Mouse (Mus musculus) CH12.LX (cell line): ENCODE results near the gene Cdhr4. TPM values are rescaled to one million over a fixed set of nuclear protein-coding genes. Genes with fewer than 3 reads are reported as not detected.
"Not testable (repeated sequence)": the region's sequence is repeated elsewhere in the genome, so short reads cannot be mapped to it uniquely, and the experiment has no call there.

Experiments used
- DNase-seq: peaks from one replicate; pipeline ENCODE4 v3.0.0-alpha.2; 2013; ENCODE audit errors: extremely low read depth
- H3K27ac ChIP-seq: 2 replicates; pipeline ENCODE4 v1.5.1; 2012; ENCODE audit warnings: low read depth, mild to moderate bottlenecking, control low read depth, moderate library complexity; ENCODE audit not compliant: insufficient read depth
- H3K27me3 ChIP-seq: replicated peaks from 2 replicates; pipeline ENCODE3; 2012; ENCODE audit warnings: inconsistent platforms
- H3K36me3 ChIP-seq, 2 experiments: replicated peaks in 1 of 2; 2 replicates each; pipeline versions ENCODE3 to v1.6.1; 2012; ENCODE audit warnings: inconsistent platforms in 1 of 2, low read length in 1 of 2, mild to moderate bottlenecking in 1 of 2, mixed read lengths in 1 of 2, moderate library complexity in 1 of 2; ENCODE audit not compliant: control insufficient read depth in 1 of 2, insufficient read depth in 1 of 2
- H3K4me1 ChIP-seq, 2 experiments: 2 replicates each; pipeline ENCODE4 v1.6.1; 2012; ENCODE audit warnings: inconsistent platforms in 1 of 2, moderate library complexity in 1 of 2; ENCODE audit not compliant: insufficient read depth in 2 of 2, control insufficient read depth in 1 of 2
- H3K4me2 ChIP-seq: 2 replicates; pipeline ENCODE4 v1.6.1; 2012; ENCODE audit warnings: low read depth, mild to moderate bottlenecking, control low read depth; ENCODE audit not compliant: poor library complexity, insufficient read depth, severe bottlenecking
- H3K4me3 ChIP-seq, 3 experiments: fragments of 150-350 bp in 1 of 3; sonication (generic) in 1 of 3; replicated peaks in 1 of 3; 2 replicates each; pipeline versions ENCODE3 to v1.5.1; 2011 to 2012; ENCODE audit warnings: low read depth in 2 of 3, low read length in 2 of 3, mild to moderate bottlenecking in 2 of 3, moderate library complexity in 2 of 3, control low read depth in 1 of 3, improper control_type of control experiment in 1 of 3, inconsistent platforms in 1 of 3, mixed read lengths in 1 of 3; ENCODE audit not compliant: poor library complexity in 1 of 3
- H3K79me2 ChIP-seq: replicated peaks from 2 replicates; pipeline ENCODE4 v1.6.1; 2012; ENCODE audit warnings: mild to moderate bottlenecking, moderate library complexity; ENCODE audit not compliant: control insufficient read depth, poor library complexity, insufficient read depth, severe bottlenecking; ENCODE audit errors: extremely low read depth
- H3K9ac ChIP-seq: 2 replicates; pipeline ENCODE4 v1.6.1; 2012; ENCODE audit warnings: low read depth, mild to moderate bottlenecking, control low read depth, moderate library complexity; ENCODE audit not compliant: insufficient read depth
- H3K9me3 ChIP-seq: replicated peaks from 2 replicates; pipeline ENCODE3; 2012; ENCODE audit warnings: low read length, inconsistent platforms, mixed read lengths
- BHLHE40 ChIP-seq: IDR thresholded peaks from 2 replicates; pipeline ENCODE4 v1.6.1; 2011; ENCODE audit warnings: mild to moderate bottlenecking, low read depth, low read length, improper control_type of control experiment
- CTCF ChIP-seq, 2 experiments: IDR thresholded peaks in 1 of 2; conservative IDR thresholded peaks in 1 of 2; 2 replicates each; pipeline ENCODE4 v1.5.1; 2011 to 2012; ENCODE audit warnings: low read depth in 2 of 2, low read length in 2 of 2, improper control_type of control experiment in 1 of 2, inconsistent platforms in 1 of 2, mild to moderate bottlenecking in 1 of 2, moderate library complexity in 1 of 2
- EP300 ChIP-seq: IDR thresholded peaks from 2 replicates; pipeline ENCODE4 v1.6.1; 2011; ENCODE audit warnings: low read length, improper control_type of control experiment
- GABPA ChIP-seq: IDR thresholded peaks from 2 replicates; pipeline ENCODE4 v1.6.1; 2012; ENCODE audit warnings: low read depth, low read length, improper control_type of control experiment, inconsistent platforms; ENCODE audit not compliant: insufficient replicate concordance
- JUN ChIP-seq: IDR thresholded peaks from 2 replicates; pipeline ENCODE4 v1.6.1; 2011; ENCODE audit warnings: low read depth, mild to moderate bottlenecking, low read length, improper control_type of control experiment, moderate library complexity; ENCODE audit not compliant: insufficient read depth
- KAT2A ChIP-seq: IDR thresholded peaks from 2 replicates; pipeline ENCODE4 v1.6.1; 2012; ENCODE audit warnings: low read length, improper control_type of control experiment, inconsistent platforms; ENCODE audit not compliant: insufficient replicate concordance
- MAX ChIP-seq: IDR thresholded peaks from 2 replicates; pipeline ENCODE4 v1.6.1; 2011; ENCODE audit warnings: low read length, improper control_type of control experiment
- MYC ChIP-seq: IDR thresholded peaks from 2 replicates; pipeline ENCODE4 v1.6.1; 2011; ENCODE audit warnings: low read depth, mild to moderate bottlenecking, improper control_type of control experiment, low read length
- NRF1 ChIP-seq: IDR thresholded peaks from 2 replicates; pipeline ENCODE4 v1.6.1; 2014; ENCODE audit warnings: low read depth, mild to moderate bottlenecking, inconsistent platforms, low read length, improper control_type of control experiment, moderate library complexity
- PAX5 ChIP-seq: IDR thresholded peaks from 2 replicates; pipeline ENCODE4 v1.6.1; 2012; ENCODE audit warnings: low read length, inconsistent platforms, mixed read lengths
- RCOR1 ChIP-seq: conservative IDR thresholded peaks from 2 replicates; pipeline ENCODE4 v1.6.1; 2012; ENCODE audit warnings: low read depth, mild to moderate bottlenecking, inconsistent platforms, low read length, improper control_type of control experiment
- SMC3 ChIP-seq: IDR thresholded peaks from 2 replicates; pipeline ENCODE4 v1.6.1; 2011; ENCODE audit warnings: low read depth, low read length, improper control_type of control experiment
- USF2 ChIP-seq: conservative IDR thresholded peaks from 2 replicates; pipeline ENCODE4 v1.6.1; 2011; ENCODE audit warnings: low read depth, low read length, improper control_type of control experiment
- ZKSCAN1 ChIP-seq: IDR thresholded peaks from 2 replicates; pipeline ENCODE4 v1.6.1; 2012; ENCODE audit warnings: low read depth, inconsistent platforms, low read length, improper control_type of control experiment, borderline replicate concordance
- ZNF384 ChIP-seq: IDR thresholded peaks from 2 replicates; pipeline ENCODE4 v1.6.1; 2012; ENCODE audit warnings: low read depth, low read length, improper control_type of control experiment, inconsistent platforms
- dilution Hi-C: fragments of 300-500 bp; cut with MboI; formaldehyde crosslinking; loops from 2 replicates; pipeline ENCODE4 v1.14.3; 2020; ENCODE audit warnings: low sequenced_read_pairs; ENCODE audit not compliant: extremely low pct_unique_long_range_greater_than_20kb, extremely low pct_ligation_motif_present
- in situ Hi-C: fragments of 300-500 bp; cut with MboI; formaldehyde crosslinking; loops from 3 replicates; pipeline ENCODE4 v1.14.3; 2019; ENCODE audit warnings: low sequenced_read_pairs, low pct_ligation_motif_present, low pct_unique_long_range_greater_than_20kb, mixed read lengths
- polyA plus RNA-seq: library from polyadenylated mRNA; unstranded; fragments of >175 nt; gene quantifications from 2 replicates; pipeline ENCODE4 v1.2.1, GENCODE M21; 2012; ENCODE audit warnings: low read depth; ENCODE audit not compliant: insufficient read length
- total RNA-seq, 2 experiments: library from RNA; depleted of rRNA; stranded (reverse); fragments of 300-350 nt in 1 of 2; fragments of >200 nt in 1 of 2; gene quantifications; 2 replicates each; pipeline ENCODE4 v1.2.3; 2012 to 2014

Cdhr4 gene
- total and polyA plus RNA-seq, 3 experiments = 0.35 to 0.79 TPM; not detected in 1

DNA sequence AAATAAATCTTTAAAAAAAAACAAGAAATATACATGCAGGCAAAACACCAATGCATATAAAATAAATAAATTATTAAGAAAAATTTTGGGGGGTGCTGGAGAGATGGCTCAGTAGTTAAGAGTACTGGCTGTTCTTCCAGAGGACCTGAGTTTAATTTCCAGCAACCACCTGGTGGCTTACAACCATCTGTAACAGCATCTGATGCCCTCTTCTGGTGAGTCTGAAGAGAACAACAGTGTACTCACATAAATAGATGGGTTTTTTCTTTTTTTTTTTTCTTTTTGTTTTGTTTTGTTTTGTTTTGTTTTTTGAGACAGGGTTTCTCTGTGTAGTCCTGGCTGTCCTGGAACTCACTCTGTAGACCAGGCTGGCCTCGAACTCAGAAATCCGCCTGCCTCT lies 21.3 kb downstream of the Cdhr4 start:
- dilution Hi-C loops, DNase-seq: not testable (repeated sequence)

GRCm38 (mm10) chr9:108017127-108017526 lies 24.8 kb downstream of the Cdhr4 start:
- Histone ChIP-seq H3K79me2 (peaks cover 16% of the 10 kb centered on the region), H3K4me2 (no peak overlapping the region), H3K27me3 (no peaks in the 10 kb centered on the region), H3K4me3 (no peak overlapping the region), H3K9ac (no peak overlapping the region), H3K27ac (no peak overlapping the region), H3K4me1 (peaks cover 0 to 15% of the 10 kb centered on the region in 2 experiments; a peak in 2 of 4 replicates), H3K9me3 (no peaks in the 10 kb centered on the region), H3K36me3 (peaks cover 8 to 41% of the 10 kb centered on the region in 2 experiments)
- DNase-seq = no peak
- dilution Hi-C loops (no loop called here), in situ Hi-C loops (no loop called here)
- TF ChIP-seq MAX = no peak

More for the DNA sequence above, 21.3 kb downstream of the Cdhr4 start:
- H3K27ac ChIP-seq, H3K4me3 ChIP-seq, H3K9me3 ChIP-seq, H3K9ac ChIP-seq, H3K4me2 ChIP-seq, in situ Hi-C loops, H3K27me3 ChIP-seq: not testable (repeated sequence)
- Histone ChIP-seq H3K36me3 (peaks cover 8 to 46% of the 10 kb centered on the region in 2 experiments), H3K4me1 (peaks cover 4 to 20% of the 10 kb centered on the region in 2 experiments; a peak in 3 of 4 replicates), H3K79me2 (peaks cover 19% of the 10 kb centered on the region)
- TF ChIP-seq CTCF (conservative IDR thresholded peaks at IDR 0.05 in 1 of 2, IDR thresholded peaks at IDR 0.05 in 1 of 2; ENCODE audit: low read depth in 2 of 2, low read length in 2 of 2) = peak in 1 of 2 experiments; percentile 38; a peak in 2 of 4 replicates
- TF ChIP-seq SMC3 = peak; percentile 14; the same call in 1 of the 2 replicates

DNA sequence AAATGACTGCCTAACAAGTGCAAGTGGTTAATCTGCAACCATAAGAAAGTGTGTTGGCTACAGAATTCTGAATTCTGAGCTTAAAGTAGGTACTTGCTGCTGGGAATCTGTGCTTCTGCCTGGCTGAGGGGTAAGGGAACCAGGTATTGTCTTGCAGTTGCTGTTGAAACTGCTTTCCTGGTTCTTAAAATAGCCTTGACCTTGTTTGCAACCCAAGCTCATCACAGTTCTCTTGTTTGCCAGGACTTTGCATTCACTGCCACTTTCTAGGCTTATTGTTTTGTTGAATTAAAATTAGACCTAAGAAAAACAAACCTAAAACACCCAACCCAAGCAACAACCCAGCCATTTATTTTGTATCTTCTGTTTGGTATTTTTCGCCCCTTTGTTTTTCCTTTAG lies 28.4 kb downstream of the Cdhr4 start:
- Histone ChIP-seq H3K4me3 (no peak overlapping the region), H3K27me3 (no peaks in the 10 kb centered on the region), H3K4me2 (no peak overlapping the region), H3K9me3 (no peaks in the 10 kb centered on the region), H3K4me1 (peaks cover 0 to 15% of the 10 kb centered on the region in 2 experiments; a peak in 2 of 4 replicates), H3K9ac (no peak overlapping the region), H3K27ac (no peak overlapping the region)
- in situ Hi-C loops = no loop called here
- no peak for DNase-seq
- TF ChIP-seq SMC3 (no peak), ZNF384 (no peak), GABPA (no peak), PAX5 (no peak), USF2 (no peak), JUN (no peak), BHLHE40 (no peak), MYC (no peak), EP300 (no peak), KAT2A (no peak), NRF1 (no peak), RCOR1 (no peak), ZKSCAN1 (no peak)
- TF ChIP-seq, all 38 proteins: peak for 0
- peaks cover 12% of the 10 kb centered on the region for H3K79me2 ChIP-seq
- dilution Hi-C loops = no loop called here
- H3K36me3 ChIP-seq = peaks cover 22 to 42% of the 10 kb centered on the region in 2 experiments
